Mouse (Mus musculus) testis, adult 2 months (tissue): ENCODE measurements at regions not wholly inside any gene's neighbourhood (a gene's known extent, or its start where the extent isn't known, plus 50 kb on each side); places are given as distances from the start of the nearest gene placed in this dataset.
"Not testable (repeated sequence)": the region's sequence is repeated elsewhere in the genome, so short reads cannot be mapped to it uniquely, and the experiment has no call there.

Experiments used
- H3K27ac ChIP-seq: fragments of 200-500 bp; 2 replicates; pipeline ENCODE4 v1.5.1; 2012; ENCODE audit warnings: low read depth, low read length; ENCODE audit not compliant: control insufficient read depth, insufficient read depth
- H3K27me3 ChIP-seq: fragments of 200-500 bp; 2 replicates; pipeline ENCODE4 v1.6.1; 2012; ENCODE audit warnings: mild to moderate bottlenecking, low read length, moderate library complexity; ENCODE audit not compliant: control insufficient read depth, insufficient read depth
- H3K36me3 ChIP-seq: fragments of 200-500 bp; 2 replicates; pipeline ENCODE4 v1.6.1; 2012; ENCODE audit warnings: mild to moderate bottlenecking, low read length; ENCODE audit not compliant: control insufficient read depth, insufficient read depth
- H3K4me1 ChIP-seq: fragments of 200-500 bp; 2 replicates; pipeline ENCODE4 v1.6.1; 2012; ENCODE audit warnings: low read length; ENCODE audit not compliant: control insufficient read depth, insufficient read depth
- H3K4me3 ChIP-seq: fragments of 200-500 bp; 2 replicates; pipeline ENCODE4 v1.5.1; 2012; ENCODE audit warnings: low read depth, mild to moderate bottlenecking, low read length, moderate library complexity, mixed read lengths; ENCODE audit not compliant: control insufficient read depth
- CTCF ChIP-seq: fragments of 200-500 bp; IDR thresholded peaks from 2 replicates; pipeline ENCODE4 v1.5.1; 2012; ENCODE audit warnings: low read depth, mild to moderate bottlenecking, inconsistent platforms, low read length, moderate library complexity; ENCODE audit not compliant: control insufficient read depth, insufficient read depth, insufficient replicate concordance
- POLR2A ChIP-seq: fragments of 200-500 bp; IDR thresholded peaks from 2 replicates; pipeline ENCODE4 v1.6.1; 2012; ENCODE audit warnings: low read depth, mild to moderate bottlenecking, inconsistent platforms, low read length, moderate library complexity; ENCODE audit not compliant: control insufficient read depth

GRCm38 (mm10) chr5:67487965-67488409 lies 59.9 kb upstream of the Bend4 start:
- Histone ChIP-seq H3K4me3 (no peak overlapping the region), H3K4me1 (no peaks in the 10 kb centered on the region), H3K36me3 (no peaks in the 10 kb centered on the region), H3K27ac (no peak overlapping the region), H3K27me3 (no peaks in the 10 kb centered on the region)
- TF ChIP-seq POLR2A (no peak), CTCF (no peak)

- not testable (repeated sequence) for H3K27ac ChIP-seq, H3K27me3 ChIP-seq, H3K4me3 ChIP-seq, H3K4me1 ChIP-seq, H3K36me3 ChIP-seq
Observed at GRCm38 (mm10) chr5:67490709-67491108, 62.6 kb upstream of the Bend4 start.

GRCm38 (mm10) chr5:67492893-67493302 lies 64.8 kb upstream of the Bend4 start:
- H3K36me3 ChIP-seq, result no peaks in the 10 kb centered on the region
- TF ChIP-seq CTCF, result no peak
- TF ChIP-seq POLR2A, result no peak
- peaks cover 2% of the 10 kb centered on the region; the same call in 1 of the 2 replicates for H3K4me1 ChIP-seq
- H3K27me3 ChIP-seq, result no peaks in the 10 kb centered on the region
- H3K4me3 ChIP-seq, result no peak overlapping the region
- H3K27ac ChIP-seq, result no peak overlapping the region

GRCm38 (mm10) chr5:67496710-67497109 lies 68.6 kb upstream of the Bend4 start:
- no peak overlapping the region for H3K27ac ChIP-seq
- H3K4me3 ChIP-seq, result no peak overlapping the region
- peaks cover 2% of the 10 kb centered on the region; the same call in 1 of the 2 replicates for H3K4me1 ChIP-seq
- no peaks in the 10 kb centered on the region for H3K27me3 ChIP-seq
- TF ChIP-seq CTCF (no peak), POLR2A (no peak)
- H3K36me3 ChIP-seq, result no peaks in the 10 kb centered on the region

- Histone ChIP-seq H3K27me3 (no peaks in the 10 kb centered on the region), H3K36me3 (no peaks in the 10 kb centered on the region), H3K4me3 (no peak overlapping the region), H3K27ac (no peak overlapping the region), H3K4me1 (no peaks in the 10 kb centered on the region)
- TF ChIP-seq CTCF (no peak), POLR2A (no peak)
Observed at GRCm38 (mm10) chr5:67520251-67520650, 87.4 kb upstream of the Shisa3 start.

GRCm38 (mm10) chr5:67521423-67521912 lies 86.2 kb upstream of the Shisa3 start:
- Histone ChIP-seq H3K27me3 (no peaks in the 10 kb centered on the region), H3K4me3 (no peak overlapping the region), H3K27ac (no peak overlapping the region), H3K36me3 (no peaks in the 10 kb centered on the region), H3K4me1 (no peaks in the 10 kb centered on the region)
- TF ChIP-seq POLR2A (no peak), CTCF (no peak)

GRCm38 (mm10) chr5:67530149-67530548 lies 77.5 kb upstream of the Shisa3 start:
- Histone ChIP-seq H3K4me1 (peaks cover 5% of the 10 kb centered on the region), H3K27ac (no peak overlapping the region), H3K36me3 (no peaks in the 10 kb centered on the region), H3K4me3 (no peak overlapping the region), H3K27me3 (no peaks in the 10 kb centered on the region)
- TF ChIP-seq CTCF (no peak), POLR2A (no peak)

GRCm38 (mm10) chr5:67530957-67531356 lies 76.7 kb upstream of the Shisa3 start:
- Histone ChIP-seq H3K4me1 (peaks cover 5% of the 10 kb centered on the region), H3K27me3 (no peaks in the 10 kb centered on the region), H3K27ac (no peak overlapping the region), H3K4me3 (no peak overlapping the region), H3K36me3 (no peaks in the 10 kb centered on the region)
- peak; percentile 54; the same call in 1 of the 2 replicates for TF ChIP-seq CTCF
- TF ChIP-seq POLR2A, result no peak
